Mouse (Mus musculus) midbrain, embryonic 15.5 days (tissue): ENCODE data around the gene Supv3l1. TPM values are rescaled to one million over a fixed set of nuclear protein-coding genes. Genes with fewer than 3 reads are reported as not detected.

Experiments used
- ATAC-seq: fragments of 200-750 bp; cut with Nextera tagmentation; replicated peaks from 2 replicates; pipeline ENCODE4 v1.8.0; 2017; ENCODE audit warnings: moderate TSS enrichment
- H3K27ac ChIP-seq: fragments of 300-500 bp; sonication (generic); 2 replicates; pipeline ENCODE4 v1.5.1; 2015; ENCODE audit warnings: mild to moderate bottlenecking, inconsistent platforms
- H3K27me3 ChIP-seq: fragments of 300-500 bp; sonication (generic); replicated peaks from 2 replicates; pipeline ENCODE4 v1.6.1; 2015; ENCODE audit warnings: inconsistent platforms
- H3K36me3 ChIP-seq: fragments of 300-500 bp; sonication (generic); replicated peaks from 2 replicates; pipeline ENCODE4 v1.6.1; 2015; ENCODE audit warnings: inconsistent platforms
- H3K4me1 ChIP-seq: fragments of 300-500 bp; sonication (generic); 2 replicates; pipeline ENCODE4 v1.6.1; 2015; ENCODE audit warnings: inconsistent platforms
- H3K4me2 ChIP-seq: fragments of 300-500 bp; sonication (generic); 2 replicates; pipeline ENCODE4 v1.6.1; 2015; ENCODE audit warnings: inconsistent platforms, mild to moderate bottlenecking, moderate library complexity
- H3K4me3 ChIP-seq: fragments of 300-500 bp; sonication (generic); 2 replicates; pipeline ENCODE4 v1.5.1; 2015; ENCODE audit warnings: mild to moderate bottlenecking, inconsistent platforms
- H3K9ac ChIP-seq: fragments of 300-500 bp; sonication (generic); 2 replicates; pipeline ENCODE4 v1.6.1; 2015; ENCODE audit warnings: mild to moderate bottlenecking, inconsistent platforms
- H3K9me3 ChIP-seq: fragments of 300-500 bp; sonication (generic); 2 replicates; pipeline ENCODE4 v1.6.1; 2016; ENCODE audit warnings: inconsistent platforms
- WGBS: fragments of 180-500 bp; shearing (Covaris S2); methylation state at CpG from one replicate; pipeline ENCODE4 v1.1.7; 2015; ENCODE audit warnings: mixed read lengths; 5-methylcytosine and 5-hydroxymethylcytosine counted together
- polyA plus RNA-seq: library from polyadenylated mRNA; unstranded; fragments of >200 nt; fragmentation: Nextera tagmentation; extraction: Ambion mirVana; gene quantifications from 2 replicates; pipeline ENCODE4 v1.2.1, GENCODE M21; 2015

Supv3l1 gene
- polyA plus RNA-seq, 1 experiment from 2014 or later = 19.8 TPM

- no peaks in the 10 kb centered on the region for H3K4me1 ChIP-seq
- peak; percentile 67; the same call in 1 of the 2 replicates for ATAC-seq
These were observed 38.6 kb downstream of the Supv3l1 start for GRCm38 (mm10) chr10:62410943-62411342.

GRCm38 (mm10) chr10:62404901-62405300 is 44.6 kb downstream of the Supv3l1 start:
- Histone ChIP-seq H3K4me3 (no peak overlapping the region), H3K9ac (no peak overlapping the region), H3K4me2 (peak overlapping the region; percentile 12), H3K27me3 (no peaks in the 10 kb centered on the region), H3K4me1 (no peaks in the 10 kb centered on the region), H3K27ac (no peak overlapping the region), H3K9me3 (no peaks in the 10 kb centered on the region), H3K36me3 (no peaks in the 10 kb centered on the region)
- WGBS = 45% methylated on average over 14 of the region's 14 CpGs
- no peak for ATAC-seq

More at GRCm38 (mm10) chr10:62410943-62411342, 38.6 kb downstream of the Supv3l1 start:
- WGBS = 8% methylated on average over 5 of the region's 5 CpGs
- Histone ChIP-seq H3K9me3 (no peaks in the 10 kb centered on the region), H3K36me3 (no peaks in the 10 kb centered on the region), H3K27ac (no peak overlapping the region), H3K4me2 (no peak overlapping the region), H3K27me3 (no peaks in the 10 kb centered on the region), H3K4me3 (no peak overlapping the region), H3K9ac (no peak overlapping the region)

GRCm38 (mm10) chr10:62401641-62402111 is 47.9 kb downstream of the Supv3l1 start:
- Histone ChIP-seq H3K9ac (no peak overlapping the region), H3K27me3 (no peaks in the 10 kb centered on the region), H3K36me3 (no peaks in the 10 kb centered on the region), H3K4me1 (no peaks in the 10 kb centered on the region), H3K27ac (no peak overlapping the region), H3K4me2 (no peak overlapping the region), H3K9me3 (no peaks in the 10 kb centered on the region), H3K4me3 (no peak overlapping the region)
- 87% methylated on average over 19 of the region's 19 CpGs for WGBS
- no peak for ATAC-seq

GRCm38 (mm10) chr10:62383011-62383410 is 66.5 kb downstream of the Supv3l1 start:
- Histone ChIP-seq H3K36me3 (no peaks in the 10 kb centered on the region), H3K27me3 (no peaks in the 10 kb centered on the region), H3K27ac (no peak overlapping the region), H3K4me1 (no peaks in the 10 kb centered on the region), H3K4me2 (no peak overlapping the region), H3K9me3 (no peaks in the 10 kb centered on the region), H3K4me3 (no peak overlapping the region), H3K9ac (no peak overlapping the region)
- 84% methylated on average over 3 of the region's 3 CpGs for WGBS
- no peak for ATAC-seq

GRCm38 (mm10) chr10:62380936-62381335 is 68.6 kb downstream of the Supv3l1 start:
- Histone ChIP-seq H3K9ac (no peak overlapping the region), H3K9me3 (no peaks in the 10 kb centered on the region), H3K27ac (no peak overlapping the region), H3K27me3 (no peaks in the 10 kb centered on the region), H3K4me1 (no peaks in the 10 kb centered on the region), H3K4me3 (no peak overlapping the region), H3K36me3 (no peaks in the 10 kb centered on the region), H3K4me2 (no peak overlapping the region)
- no peak for ATAC-seq

GRCm38 (mm10) chr10:62379808-62380207 is 69.7 kb downstream of the Supv3l1 start, which contains the start of gene Hk1:
Hk1 (minus strand) TSS chr10:62379908.
- no peak within 1 kb of the TSS for H3K9ac ChIP-seq
- no peaks in the 10 kb centered on the region; the same call in 1 of the 2 replicates for H3K4me1 ChIP-seq
- no peaks in the 10 kb centered on the region for H3K27me3 ChIP-seq
- ATAC-seq = no peak
- H3K36me3 ChIP-seq = no peaks in the 10 kb centered on the region
- H3K27ac ChIP-seq = no peak within 1 kb of the TSS
- no peak within 1 kb of the TSS for H3K4me3 ChIP-seq
- H3K9me3 ChIP-seq = no peaks in the 10 kb centered on the region
- WGBS = 89% methylated on average over 1 of the region's 1 CpGs
- no peak within 1 kb of the TSS for H3K4me2 ChIP-seq

Other genes starting within 250 kb of the Supv3l1 start
- 21.1 and 23.4 TPM in 2 replicates for gene Tspan15, start 218.5 kb downstream of the Supv3l1 start, polyA plus RNA-seq
- gene Tacr2, start 197.3 kb downstream of the Supv3l1 start, polyA plus RNA-seq = not detected in 2 replicates
- gene Hk1, start 69.8 kb downstream of the Supv3l1 start, polyA plus RNA-seq = 126 and 135 TPM in 2 replicates
- 0.27 and 0.35 TPM in 2 replicates for gene Hkdc1, start 27.2 kb downstream of the Supv3l1 start, polyA plus RNA-seq
- 1.2 and 1.5 TPM in 2 replicates for gene 4930507D05Rik, start 249 bp downstream of the Supv3l1 start, polyA plus RNA-seq
- 52.6 and 55.0 TPM in 2 replicates for gene Vps26a, start 37.1 kb upstream of the Supv3l1 start, polyA plus RNA-seq
- gene Srgn, start 77.7 kb upstream of the Supv3l1 start, polyA plus RNA-seq = 10.5 and 12.1 TPM in 2 replicates
- gene Kif1bp, start 128.7 kb upstream of the Supv3l1 start, polyA plus RNA-seq = 76.4 and 77.3 TPM in 2 replicates
- gene Ddx21, start 152.5 kb upstream of the Supv3l1 start, polyA plus RNA-seq = 13.2 and 15.0 TPM in 2 replicates
- 83.7 and 88.1 TPM in 2 replicates for gene Ddx50, start 201.5 kb upstream of the Supv3l1 start, polyA plus RNA-seq